Mouse (Mus musculus) heart, adult 9 months (tissue): ENCODE measurements around the gene Wee1.
"Not testable (repeated sequence)": the region's sequence is repeated elsewhere in the genome, so short reads cannot be mapped to it uniquely, and the experiment has no call there.

ENCODE experiments used
- DNase-seq, 2 experiments: peaks; one replicate each; pipeline ENCODE4 v3.0.0; 2022; ENCODE audit warnings: low spot score in 2 of 2

The Wee1 gene

GRCm38 (mm10) chr7:110121516-110122288 lies at the start of gene Wee1:
Gene Wee1 (plus strand): TSS chr7:110122046.
- DNase-seq, result peak; percentile 99 to 100

DNA sequence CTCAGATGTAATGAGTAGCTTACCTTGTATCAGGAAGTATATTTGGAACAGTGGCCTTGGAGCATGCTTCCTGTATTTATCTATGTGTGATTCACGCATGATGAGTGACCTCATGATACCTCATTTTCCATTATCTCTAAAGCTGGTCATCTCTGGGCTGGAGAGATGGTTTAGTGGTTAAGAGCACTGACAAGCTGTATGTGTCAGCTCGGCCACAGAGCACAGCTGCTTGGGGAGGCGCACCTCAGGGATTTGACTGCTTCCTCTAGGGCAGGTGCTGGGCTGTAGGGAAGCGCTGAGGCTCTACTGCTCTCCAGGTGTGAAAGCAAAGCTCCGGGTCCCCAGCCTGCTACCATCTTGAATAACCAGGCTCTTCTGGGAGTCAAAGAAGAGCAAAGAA lies 43.7 kb upstream of the Wee1 start:
- DNase-seq, result no peak

DNA sequence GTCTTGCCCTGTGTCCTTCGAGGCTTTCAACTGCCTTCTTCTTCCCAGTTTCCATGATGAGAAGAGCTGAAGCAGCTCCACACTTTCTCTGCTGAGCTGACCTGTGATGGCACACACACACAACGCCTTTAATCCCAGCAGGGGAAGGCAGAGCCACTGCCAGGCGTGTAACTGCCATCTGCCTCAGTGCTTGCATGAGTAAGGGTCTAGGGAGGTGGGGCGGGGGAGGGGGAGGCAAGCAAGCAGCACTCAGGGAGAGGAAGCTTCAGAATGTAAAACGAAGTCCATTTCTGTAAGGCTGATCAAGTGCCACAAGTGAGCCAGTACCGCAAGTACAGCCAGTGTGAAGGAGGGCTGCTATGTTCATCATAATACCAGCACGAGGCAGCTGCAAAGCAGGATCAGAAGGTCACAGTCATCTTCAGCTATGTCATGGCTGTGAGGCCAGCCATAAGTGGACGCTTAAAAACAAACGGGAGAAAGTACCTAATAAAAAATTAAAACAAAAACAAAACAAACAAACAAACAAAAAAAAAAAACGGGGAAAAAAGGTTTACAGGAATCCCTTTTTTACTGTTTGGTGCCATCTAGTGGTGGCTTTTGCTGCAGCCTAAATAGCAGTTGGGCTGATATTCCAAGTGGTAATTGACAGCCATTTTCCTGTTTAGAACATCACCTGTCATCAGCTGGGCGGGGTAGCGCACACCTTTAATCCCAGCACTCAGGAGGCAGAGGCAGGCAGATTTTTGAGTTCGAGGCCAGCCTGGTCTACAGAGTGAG lies 38.3 kb upstream of the Wee1 start:
- peak in 1 of 2 experiments; percentile 27 for DNase-seq

DNA sequence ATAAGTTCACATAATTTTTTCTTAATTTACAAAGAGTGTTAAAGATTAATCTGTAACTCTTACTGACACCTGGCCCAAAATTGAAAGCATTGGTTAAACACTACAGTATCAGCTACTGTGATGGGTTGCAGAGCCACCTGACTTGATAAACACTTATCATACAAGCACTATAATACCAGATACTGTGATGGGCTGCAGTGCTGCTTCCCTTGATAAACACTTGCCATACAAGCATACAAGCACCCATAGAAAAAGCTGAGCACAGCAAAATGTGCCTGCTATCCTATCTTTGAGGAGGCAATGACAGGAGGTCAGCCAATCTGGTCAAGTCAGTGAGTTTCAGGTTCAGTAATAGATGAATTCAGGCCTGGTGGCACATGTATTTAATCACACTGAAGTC lies 36.6 kb upstream of the Wee1 start:
- DNase-seq, result no peak

- DNase-seq, result no peak
These were observed 33.9 kb upstream of the Wee1 start for GRCm38 (mm10) chr7:110087914-110088313.

- DNase-seq, result no peak
These were observed 30.2 kb upstream of the Wee1 start for GRCm38 (mm10) chr7:110091670-110092069.

- DNase-seq, result no peak
These were observed 25.5 kb upstream of the Wee1 start for GRCm38 (mm10) chr7:110096332-110096731.

DNA sequence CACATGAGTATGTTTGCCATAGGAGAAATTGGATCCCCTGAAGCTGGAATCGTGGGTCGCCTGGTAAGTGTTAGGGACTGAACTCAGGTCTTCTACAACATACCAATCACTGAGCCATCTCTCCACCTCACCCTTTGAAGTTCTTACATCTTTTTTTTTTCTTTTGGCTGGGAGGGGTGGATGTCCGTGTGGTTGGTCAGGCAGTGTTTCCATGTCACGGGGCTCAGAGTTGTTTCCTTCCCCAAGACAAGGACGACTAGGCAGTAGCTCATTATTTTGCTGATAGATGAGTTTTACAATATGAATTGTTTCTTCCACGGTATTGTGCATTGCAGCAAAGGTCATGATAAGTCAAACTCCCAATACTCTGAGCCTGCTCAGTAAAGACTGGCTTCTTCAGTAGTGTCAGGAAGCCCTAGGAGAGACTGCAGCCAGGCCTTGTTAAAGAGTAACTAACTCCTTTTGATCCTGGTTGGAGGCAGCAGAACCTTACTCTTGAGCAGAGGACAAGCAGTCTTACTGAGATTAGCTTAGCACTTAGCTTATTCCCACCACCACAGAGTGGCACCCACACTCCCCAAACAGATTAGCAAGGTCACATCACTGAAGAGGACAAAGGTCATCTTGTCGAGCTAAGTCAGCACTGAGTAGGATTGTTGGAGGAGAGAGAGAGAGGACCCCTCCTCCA lies 24.6 kb upstream of the Wee1 start:
- no peak for DNase-seq

GRCm38 (mm10) chr7:110100854-110101253 lies 21.0 kb upstream of the Wee1 start:
- no peak for DNase-seq

DNA sequence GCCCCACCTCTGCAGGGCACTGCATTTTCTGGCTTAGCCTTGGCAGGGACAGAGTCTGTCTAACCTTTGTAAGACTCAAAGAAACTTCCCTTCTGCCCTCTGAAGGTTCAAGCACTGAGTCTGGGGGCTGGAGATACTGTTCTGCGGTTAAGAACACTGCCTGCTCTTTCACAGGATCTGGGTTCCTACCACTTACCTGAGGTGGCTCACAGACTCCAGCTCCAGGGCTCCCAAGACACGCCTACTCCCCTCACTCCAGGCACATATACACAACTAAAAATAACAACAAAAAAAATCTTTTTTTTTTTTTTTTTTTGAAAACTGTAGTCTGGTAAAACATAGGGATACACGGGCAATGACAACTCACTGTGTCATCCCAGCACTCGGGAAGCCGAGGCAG lies 20.6 kb upstream of the Wee1 start:
- DNase-seq, result no peak

- no peak for DNase-seq
These were observed 16.8 kb upstream of the Wee1 start for GRCm38 (mm10) chr7:110105041-110105440.

- DNase-seq, result no peak
These were observed 15.2 kb upstream of the Wee1 start for GRCm38 (mm10) chr7:110106633-110107032.

- DNase-seq, result not testable (repeated sequence)
These were observed 13.3 kb upstream of the Wee1 start for GRCm38 (mm10) chr7:110108524-110108923.

DNA sequence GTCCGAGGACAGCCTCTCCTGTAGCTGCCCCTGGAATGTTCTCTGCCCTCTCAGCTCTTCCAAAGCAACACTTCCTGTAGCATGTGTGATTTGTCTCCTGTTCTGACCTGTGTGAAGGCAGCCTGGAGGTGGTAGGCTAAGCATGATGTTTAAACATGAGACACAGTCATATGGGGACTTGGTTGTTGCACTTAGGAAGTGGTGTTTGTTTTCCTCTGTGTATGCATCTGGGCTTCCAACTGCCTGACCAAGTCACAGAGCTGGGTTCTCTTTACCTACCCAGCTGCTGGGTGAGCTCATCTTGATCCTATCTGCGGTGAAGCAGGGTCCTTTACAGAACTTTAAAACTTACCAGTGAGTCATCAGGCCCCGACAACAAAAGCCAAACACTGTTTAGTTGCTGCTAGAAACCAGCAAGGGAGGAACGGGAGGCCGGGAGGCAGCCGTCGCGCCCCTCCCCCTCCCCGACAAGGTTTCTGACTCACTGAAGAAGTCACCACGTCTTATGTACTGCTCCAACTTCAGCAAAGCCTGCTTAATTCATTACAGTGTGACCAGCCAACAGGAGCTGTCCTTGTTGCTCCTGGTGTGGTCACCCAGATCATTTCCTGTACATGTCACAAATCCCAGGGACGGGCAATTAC lies 12.8 kb upstream of the Wee1 start:
- peak; percentile 65 to 73 for DNase-seq

DNA sequence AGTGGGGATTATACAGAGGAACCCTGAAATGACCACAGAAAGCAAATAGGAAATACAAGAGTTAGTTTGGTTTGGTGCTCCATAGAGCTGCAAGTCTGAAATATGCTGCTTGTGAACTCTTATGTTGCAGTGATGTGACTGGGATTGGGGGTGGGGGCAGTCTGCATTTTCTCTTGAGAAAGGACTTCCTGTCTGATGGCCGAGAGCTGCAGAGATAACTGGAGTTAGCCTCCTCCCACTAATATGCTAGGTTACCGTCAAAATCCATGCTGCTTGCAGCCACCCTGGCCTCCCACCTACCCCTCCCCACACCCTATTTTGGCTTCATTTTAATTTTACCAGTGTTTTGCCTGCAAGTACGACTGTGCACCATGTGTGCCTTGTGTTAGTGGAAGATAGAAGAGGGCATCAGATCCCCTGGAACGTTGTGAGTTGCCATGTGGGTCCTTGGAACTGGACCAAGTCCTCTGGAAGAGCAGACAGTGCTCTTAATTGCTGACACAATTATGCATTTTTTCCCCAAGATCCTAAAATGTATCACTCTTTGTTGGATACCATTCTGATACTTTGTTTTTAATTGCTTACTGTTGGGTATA lies 11.7 kb upstream of the Wee1 start:
- no peak for DNase-seq

GRCm38 (mm10) chr7:110114699-110115098 lies 7.1 kb upstream of the Wee1 start:
- no peak for DNase-seq

DNA sequence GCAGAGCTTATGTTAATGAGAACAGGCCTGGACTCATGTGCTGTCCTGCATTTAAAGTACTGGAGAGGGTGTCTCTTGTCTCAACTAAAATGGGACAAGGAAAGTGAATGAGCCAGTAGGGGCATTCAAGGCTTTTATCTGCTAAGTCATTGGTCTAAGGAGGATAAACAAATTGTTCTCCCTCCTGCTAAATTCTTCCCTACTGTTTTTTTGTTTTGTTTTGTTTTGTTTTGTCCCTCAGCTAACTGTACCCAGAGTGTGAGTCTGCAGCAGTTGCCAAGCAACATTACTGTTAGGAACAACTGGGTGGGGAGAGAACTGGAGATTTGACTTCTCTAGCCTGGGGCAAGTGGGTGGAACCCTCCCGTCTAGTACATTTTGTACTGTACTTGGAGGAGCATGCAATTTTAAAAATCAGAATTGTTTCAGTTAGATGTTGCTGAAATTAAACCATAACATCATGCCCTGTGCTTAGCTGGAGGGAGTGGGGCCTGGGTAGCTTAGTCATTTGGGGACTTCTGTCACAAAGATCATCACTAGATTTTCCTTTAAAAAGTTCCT lies 5.0 kb upstream of the Wee1 start:
- peak; percentile 78 to 88 for DNase-seq

GRCm38 (mm10) chr7:110118448-110118847 lies 3.4 kb upstream of the Wee1 start:
- peak; percentile 59 to 76 for DNase-seq

DNA sequence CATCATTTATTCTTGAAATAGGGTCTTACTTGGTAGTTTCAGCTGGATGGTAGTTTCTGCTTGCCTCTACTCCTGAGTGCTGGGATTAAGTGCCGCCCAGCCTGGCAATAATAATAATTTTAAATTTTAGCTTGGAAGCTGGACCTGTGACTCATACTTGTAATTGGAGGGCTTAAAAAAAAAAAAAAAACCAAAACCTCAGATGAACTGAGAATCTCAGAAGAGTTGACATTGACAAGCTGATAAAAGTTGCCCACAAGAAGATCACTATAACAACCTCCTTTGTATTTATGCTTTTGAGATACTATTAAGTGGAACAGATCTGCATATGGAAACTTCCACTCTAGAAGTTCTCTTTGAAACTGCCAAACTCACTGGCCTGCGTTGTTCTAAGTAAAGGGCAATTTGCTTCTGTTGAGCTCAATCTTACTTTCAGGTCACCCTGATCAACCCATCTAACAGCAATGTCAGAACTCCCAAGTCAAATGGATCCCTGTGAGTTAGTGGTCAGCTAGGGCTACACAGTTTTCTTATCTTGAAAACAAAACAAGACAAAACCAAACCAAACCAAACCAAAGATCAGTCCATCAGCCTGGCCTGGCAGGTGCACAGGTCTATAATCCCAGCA lies 1.6 kb upstream of the Wee1 start:
- DNase-seq, result no peak

DNA sequence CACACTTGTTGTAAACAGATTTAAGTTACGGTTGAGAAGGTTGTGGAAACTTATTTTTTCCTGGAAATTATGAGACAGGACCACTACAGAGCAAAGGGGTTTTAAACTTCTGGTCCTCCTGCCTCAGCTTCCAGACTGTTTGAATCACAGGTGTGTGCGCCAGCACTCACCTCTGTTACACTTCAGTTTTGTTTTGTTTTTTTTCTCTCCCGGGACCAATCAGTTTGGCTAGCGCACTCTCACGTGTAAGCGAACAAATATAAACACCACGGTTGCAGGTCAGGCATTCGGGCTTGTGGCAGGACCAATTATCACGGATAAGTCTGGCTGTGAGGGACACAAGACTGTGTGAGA lies 707 bp upstream of the Wee1 start:
- no peak for DNase-seq

GRCm38 (mm10) chr7:110122289-110122564 lies 381 bp downstream of the Wee1 start:
- no peak for DNase-seq
